Mouse (Mus musculus) heart, embryonic 12.5 days (tissue): ENCODE data around the gene Hcn3. TPM values are rescaled to one million over a fixed set of nuclear protein-coding genes. Genes with fewer than 3 reads are reported as not detected.

ENCODE experiments used
- polyA plus RNA-seq: library from polyadenylated mRNA; unstranded; fragments of >200 nt; fragmentation: Nextera tagmentation; extraction: Ambion mirVana; gene quantifications from 2 replicates; pipeline ENCODE4 v1.2.1, GENCODE M21; 2016

Hcn3 gene
- polyA plus RNA-seq, 1 experiment from 2014 or later: 0.65 TPM

Other genes starting within 250 kb of the Hcn3 start
- gene Msto1, start 246.2 kb downstream of the Hcn3 start, polyA plus RNA-seq: 48.9 and 52.4 TPM in 2 replicates
- 15.9 and 17.2 TPM in 2 replicates for gene Ash1l, start 209.6 kb downstream of the Hcn3 start, polyA plus RNA-seq
- 141 and 146 TPM in 2 replicates for gene Dap3, start 209.0 kb downstream of the Hcn3 start, polyA plus RNA-seq
- gene Rusc1, start 66.9 kb downstream of the Hcn3 start, polyA plus RNA-seq: 10.1 and 10.5 TPM in 2 replicates
- gene Gm43738, start 59.1 kb downstream of the Hcn3 start, polyA plus RNA-seq: not detected in 2 replicates
- gene Fdps, start 58.2 kb downstream of the Hcn3 start, polyA plus RNA-seq: 130 and 136 TPM in 2 replicates
- 1.7 and 2.8 TPM in 2 replicates for gene Pklr, start 24.1 kb downstream of the Hcn3 start, polyA plus RNA-seq
- gene Clk2, start 4.6 kb upstream of the Hcn3 start, polyA plus RNA-seq: 24.6 and 24.8 TPM in 2 replicates
- 88.8 and 92.5 TPM in 2 replicates for gene Scamp3, start 17.3 kb upstream of the Hcn3 start, polyA plus RNA-seq
- gene Fam189b, start 22.9 kb upstream of the Hcn3 start, polyA plus RNA-seq: 15.4 and 15.6 TPM in 2 replicates
- gene Gba, start 42.7 kb upstream of the Hcn3 start, polyA plus RNA-seq: 37.1 and 38.0 TPM in 2 replicates
- gene Thbs3, start 55.0 kb upstream of the Hcn3 start, polyA plus RNA-seq: 16.2 and 18.7 TPM in 2 replicates
- gene Mtx1, start 66.9 kb upstream of the Hcn3 start, polyA plus RNA-seq: 123 and 127 TPM in 2 replicates
- 0.48 TPM in 1 of 2 replicates, not detected in the other for gene Muc1, start 68.9 kb upstream of the Hcn3 start, polyA plus RNA-seq
- 243 and 262 TPM in 2 replicates for gene Krtcap2, start 85.8 kb upstream of the Hcn3 start, polyA plus RNA-seq
- gene Trim46, start 86.1 kb upstream of the Hcn3 start, polyA plus RNA-seq: 0.89 and 1.1 TPM in 2 replicates
- gene Dpm3, start 99.2 kb upstream of the Hcn3 start, polyA plus RNA-seq: 65.1 and 79.2 TPM in 2 replicates
- 40.9 and 42.9 TPM in 2 replicates for gene Slc50a1, start 110.4 kb upstream of the Hcn3 start, polyA plus RNA-seq
- gene Efna1, start 120.9 kb upstream of the Hcn3 start, polyA plus RNA-seq: 27.0 and 31.0 TPM in 2 replicates
- 1.3 TPM in 2 replicates for gene Efna3, start 162.8 kb upstream of the Hcn3 start, polyA plus RNA-seq
- 8.7 and 10.6 TPM in 2 replicates for gene Efna4, start 177.8 kb upstream of the Hcn3 start, polyA plus RNA-seq
- 47.2 and 55.5 TPM in 2 replicates for gene Adam15, start 189.8 kb upstream of the Hcn3 start, polyA plus RNA-seq
- gene Dcst2, start 201.8 kb upstream of the Hcn3 start, polyA plus RNA-seq: not detected in 2 replicates
- gene Dcst1, start 205.1 kb upstream of the Hcn3 start, polyA plus RNA-seq: 0.09 TPM in 1 of 2 replicates, not detected in the other
- 1.6 and 1.8 TPM in 2 replicates for gene Zbtb7b, start 234.6 kb upstream of the Hcn3 start, polyA plus RNA-seq
- gene Lenep, start 242.6 kb upstream of the Hcn3 start, polyA plus RNA-seq: 0.54 TPM in 1 of 2 replicates, not detected in the other